Mouse (Mus musculus) urinary bladder, postnatal 4 days (tissue): Measurements from ENCODE around the gene Milr1.
"Not testable (repeated sequence)": the region's sequence is repeated elsewhere in the genome, so short reads cannot be mapped to it uniquely, and the experiment has no call there.

Source experiments
- DNase-seq, 2 experiments: peaks; one replicate each; pipeline ENCODE4 v3.0.0; 2021 to 2022; ENCODE audit warnings: low spot score in 2 of 2

Gene Milr1

GRCm38 (mm10) chr11:106730714-106731113 is 20.3 kb upstream of the Milr1 start:
- no peak for DNase-seq

- no peak for DNase-seq
Measured at GRCm38 (mm10) chr11:106736614-106737013, 14.4 kb upstream of the Milr1 start.

GRCm38 (mm10) chr11:106737178-106737621 is 13.8 kb upstream of the Milr1 start:
- DNase-seq: no peak

GRCm38 (mm10) chr11:106739116-106739515 is 11.9 kb upstream of the Milr1 start:
- DNase-seq: no peak

- DNase-seq: not testable (repeated sequence)
Measured at GRCm38 (mm10) chr11:106740724-106741123, 10.3 kb upstream of the Milr1 start.

- DNase-seq: no peak
Measured at GRCm38 (mm10) chr11:106741232-106741631, 9.8 kb upstream of the Milr1 start.

- no peak for DNase-seq
Measured at GRCm38 (mm10) chr11:106741826-106742225, 9.2 kb upstream of the Milr1 start.

- no peak for DNase-seq
Measured at GRCm38 (mm10) chr11:106742388-106742841, 8.6 kb upstream of the Milr1 start.

- DNase-seq: no peak
Measured at GRCm38 (mm10) chr11:106744949-106745348, 6.1 kb upstream of the Milr1 start.

- DNase-seq: not testable (repeated sequence)
Measured at GRCm38 (mm10) chr11:106749557-106750120, 1.4 kb upstream of the Milr1 start.

GRCm38 (mm10) chr11:106750121-106750751 is 790 bp upstream of the Milr1 start, which contains the start of gene Pecam1:
Gene Pecam1, minus strand, starts transcription at chr11:106750628.
- DNase-seq: no peak

- no peak for DNase-seq
Measured at GRCm38 (mm10) chr11:106752103-106752502, 1.1 kb downstream of the Milr1 start.

GRCm38 (mm10) chr11:106753314-106753713 is 2.3 kb downstream of the Milr1 start:
- DNase-seq: no peak

- no peak for DNase-seq
Measured at GRCm38 (mm10) chr11:106755583-106755982, 4.6 kb downstream of the Milr1 start.

GRCm38 (mm10) chr11:106759028-106759427 is 8.0 kb downstream of the Milr1 start:
- no peak for DNase-seq

- no peak for DNase-seq
Measured at GRCm38 (mm10) chr11:106760511-106760910, 9.5 kb downstream of the Milr1 start.

GRCm38 (mm10) chr11:106762139-106762799 is 11.2 kb downstream of the Milr1 start:
- DNase-seq: peak in 1 of 2 experiments; percentile 64

GRCm38 (mm10) chr11:106762800-106763185 is 11.8 kb downstream of the Milr1 start:
- DNase-seq: no peak

- DNase-seq: no peak
Measured at GRCm38 (mm10) chr11:106766611-106767162, 15.7 kb downstream of the Milr1 start.

- DNase-seq: no peak
Measured at GRCm38 (mm10) chr11:106767516-106767915, 16.5 kb downstream of the Milr1 start.

- DNase-seq: no peak
Measured at GRCm38 (mm10) chr11:106770195-106770974, 19.4 kb downstream of the Milr1 start.

GRCm38 (mm10) chr11:106773061-106773460 is 22.0 kb downstream of the Milr1 start:
- DNase-seq: peak in 1 of 2 experiments; percentile 41
